Mouse (Mus musculus): ENCODE results near the gene Fam126a.

Gene Fam126a

DNA sequence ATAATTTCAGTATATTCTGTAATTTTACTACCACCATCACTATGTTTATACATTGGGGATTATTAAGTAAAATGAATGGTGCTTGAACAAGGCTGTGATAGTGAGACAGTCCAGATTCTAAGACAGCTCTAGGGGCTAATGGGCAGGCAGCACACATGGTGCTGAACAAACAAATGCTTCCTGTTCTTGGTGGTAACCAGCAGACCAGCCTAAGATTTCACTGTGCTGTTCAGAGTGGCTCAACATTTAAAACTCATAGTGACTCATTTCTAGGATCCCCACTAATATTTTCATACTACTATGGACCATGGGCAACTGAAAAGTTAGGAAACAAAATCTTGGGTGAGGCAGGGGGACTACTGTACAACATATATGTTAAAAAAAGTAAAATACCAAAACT lies 10.1 kb upstream of the Fam126a start:
- DNase-seq (ENCODE audit: low spot score in 2 of 2): no peak

- DNase-seq (ENCODE audit: low spot score in 2 of 2): no peak
Observed at GRCm38 (mm10) chr5:24039423-24039822, 8.9 kb upstream of the Fam126a start.

GRCm38 (mm10) chr5:24038819-24039218 lies 8.3 kb upstream of the Fam126a start:
- DNase-seq (ENCODE audit: low spot score in 2 of 2): no peak

DNA sequence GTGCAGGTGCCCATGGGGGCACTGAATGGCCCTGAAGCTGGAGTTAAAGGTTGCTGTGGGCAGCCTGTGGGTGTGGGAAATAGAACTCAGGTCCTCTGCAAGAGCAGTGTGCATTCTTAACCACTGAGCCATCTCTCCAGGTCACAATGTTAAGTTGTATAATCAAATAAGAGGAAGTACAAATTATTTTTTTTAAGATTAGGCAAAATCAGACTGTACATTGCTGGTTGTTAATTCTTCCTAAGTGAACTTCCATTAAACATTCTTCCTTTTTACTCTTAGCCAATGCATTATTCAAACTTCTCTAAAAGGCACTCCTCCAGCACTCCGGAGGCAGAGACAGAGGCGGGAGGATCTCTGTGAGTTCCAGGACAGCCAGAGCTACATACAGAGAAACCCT lies 7.7 kb upstream of the Fam126a start:
- no peak for DNase-seq (ENCODE audit: low spot score in 2 of 2)

- no peak for DNase-seq (ENCODE audit: low spot score in 2 of 2)
Observed at GRCm38 (mm10) chr5:24036731-24037130, 6.2 kb upstream of the Fam126a start.

- DNase-seq (ENCODE audit: low spot score in 2 of 2): no peak
Observed at GRCm38 (mm10) chr5:24034970-24035369, 4.5 kb upstream of the Fam126a start.

DNA sequence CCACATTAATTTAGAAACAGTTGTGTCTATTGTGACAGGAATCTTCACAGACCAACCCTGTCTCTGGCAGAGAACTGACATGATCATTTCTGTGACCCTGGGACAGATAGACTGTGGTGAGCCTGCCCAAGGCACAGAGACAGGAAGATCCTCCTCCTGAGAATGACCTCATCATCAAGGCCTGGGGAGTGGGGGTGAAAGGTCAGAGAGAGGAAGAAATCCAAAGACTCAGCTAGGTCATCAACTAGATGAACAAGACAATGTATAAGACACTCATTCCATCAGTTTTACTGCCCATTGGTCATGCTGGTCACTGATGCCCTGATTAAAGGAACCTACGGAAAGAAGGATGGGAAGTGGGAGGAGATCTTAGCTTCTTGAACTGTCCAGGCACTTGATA lies 3.6 kb upstream of the Fam126a start:
- DNase-seq (ENCODE audit: low spot score in 2 of 2): no peak

- peak in 1 of 2 experiments; percentile 36 for DNase-seq (ENCODE audit: low spot score in 2 of 2)
Observed at GRCm38 (mm10) chr5:24029946-24030578, 428 bp downstream of the Fam126a start.

GRCm38 (mm10) chr5:24029331-24029771 lies 1.1 kb downstream of the Fam126a start:
- peak in 1 of 2 experiments; percentile 33 for DNase-seq (ENCODE audit: low spot score in 2 of 2)

DNA sequence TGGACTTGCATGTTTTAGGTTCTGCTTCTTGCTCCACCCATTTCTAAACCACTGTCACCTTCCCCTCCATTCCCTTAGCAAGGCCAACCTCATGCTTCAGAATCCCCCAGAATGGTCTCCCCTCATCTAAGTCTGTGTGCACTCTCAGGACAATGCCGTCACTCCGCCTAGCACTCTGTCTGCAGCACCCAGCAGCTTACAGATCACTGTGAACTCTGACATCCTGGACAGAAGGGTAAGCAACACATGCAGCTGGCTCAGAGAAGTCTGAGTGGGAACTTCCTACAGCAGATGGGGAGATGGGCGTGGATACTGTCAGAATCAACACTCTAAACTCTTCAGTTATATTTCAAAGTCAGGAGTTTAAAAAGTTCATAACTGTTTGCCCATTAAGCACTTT lies 5.5 kb downstream of the Fam126a start:
- DNase-seq (ENCODE audit: low spot score in 2 of 2): no peak

DNA sequence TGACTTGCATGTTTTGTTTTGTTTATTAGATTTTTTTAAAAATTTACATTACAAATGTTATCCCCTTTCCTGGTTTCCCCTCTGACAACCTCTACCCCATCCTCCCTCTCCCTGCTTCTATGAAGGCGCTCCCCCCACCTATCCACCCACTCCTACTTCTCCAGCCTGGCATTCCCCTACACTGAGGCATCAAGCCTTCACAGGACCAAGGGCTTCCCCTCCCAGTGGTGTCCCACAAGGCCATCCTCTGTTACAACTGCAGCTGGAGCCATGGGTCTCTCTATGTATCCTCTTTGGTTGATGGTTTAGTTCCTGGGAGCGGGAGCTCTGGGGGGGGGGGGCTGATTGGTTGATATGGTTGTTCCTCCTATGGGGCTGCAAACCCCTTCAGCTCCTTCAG lies 7.3 kb downstream of the Fam126a start:
- DNase-seq (ENCODE audit: low spot score in 2 of 2): no peak

GRCm38 (mm10) chr5:24021683-24022082 lies 8.8 kb downstream of the Fam126a start:
- no peak for DNase-seq (ENCODE audit: low spot score in 2 of 2)

GRCm38 (mm10) chr5:24020380-24020779 lies 10.1 kb downstream of the Fam126a start:
- no peak for DNase-seq (ENCODE audit: low spot score in 2 of 2)

DNA sequence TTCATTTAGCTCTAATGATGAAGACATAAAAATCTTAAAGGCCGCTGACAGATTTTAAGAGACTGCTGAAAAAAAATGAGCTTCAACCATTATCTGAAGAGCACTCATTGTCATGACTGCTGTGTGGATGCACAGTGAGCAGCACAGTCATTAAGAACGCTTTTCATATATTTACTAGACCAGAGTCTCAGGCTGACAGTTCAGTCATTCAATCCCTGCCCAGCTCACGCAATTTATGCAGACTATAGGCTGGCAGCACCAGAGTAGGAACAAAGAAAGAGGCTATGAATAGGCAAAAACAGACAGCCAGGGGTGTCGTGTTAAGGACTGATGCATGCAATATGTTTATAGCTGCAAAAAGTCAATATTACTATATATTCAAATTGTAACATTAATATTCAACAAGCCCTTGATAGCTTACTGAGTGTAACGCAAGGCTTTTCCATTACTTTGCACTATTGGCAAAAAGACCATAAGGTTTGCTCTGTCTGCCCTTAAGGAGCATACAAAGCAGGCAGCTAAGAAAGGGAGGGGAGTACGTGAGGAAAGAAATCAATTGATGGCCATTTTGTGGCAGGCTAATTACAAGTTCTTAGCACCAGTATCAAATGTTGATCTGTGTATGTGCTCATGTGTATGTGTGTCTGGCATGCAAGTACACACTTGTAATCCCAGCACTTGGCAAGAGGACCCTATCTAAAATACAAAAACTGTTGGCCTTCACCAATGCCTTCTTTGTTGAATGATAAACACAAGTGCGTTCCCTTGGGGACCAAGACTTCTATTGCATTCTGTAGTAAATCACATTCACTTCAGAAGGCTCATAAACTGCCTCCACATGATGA lies 10.9 kb downstream of the Fam126a start:
- no peak for DNase-seq (ENCODE audit: low spot score in 2 of 2)

DNA sequence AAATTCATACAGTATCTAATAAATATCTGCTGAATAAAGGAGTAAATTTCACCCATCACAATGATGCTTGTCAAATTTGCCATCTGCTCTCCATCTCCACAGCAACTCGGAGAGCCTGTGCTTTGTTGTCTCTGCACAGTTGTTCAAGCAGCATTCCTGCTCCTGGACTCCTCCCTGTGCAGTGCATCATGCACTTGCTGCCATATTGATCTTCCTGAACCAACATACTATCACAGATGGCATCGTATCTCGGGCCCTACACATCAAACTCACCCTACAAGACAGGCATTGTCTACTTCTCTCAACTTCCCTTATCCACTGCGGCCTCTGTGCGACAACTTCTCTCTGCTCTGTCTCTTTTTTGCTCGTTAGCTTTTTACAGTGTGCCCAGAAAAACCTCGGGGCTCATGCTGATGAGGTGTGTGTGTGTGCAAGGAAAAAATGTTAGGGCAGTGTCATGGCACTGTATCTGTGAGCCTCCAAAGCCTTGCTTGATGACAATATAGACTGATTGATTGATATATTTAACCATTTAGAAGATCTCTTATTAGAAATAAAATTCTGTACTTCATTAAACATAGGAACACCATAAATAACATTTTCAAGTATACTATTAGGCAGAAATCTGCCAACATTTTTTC lies 11.7 kb downstream of the Fam126a start:
- no peak for DNase-seq (ENCODE audit: low spot score in 2 of 2)

DNA sequence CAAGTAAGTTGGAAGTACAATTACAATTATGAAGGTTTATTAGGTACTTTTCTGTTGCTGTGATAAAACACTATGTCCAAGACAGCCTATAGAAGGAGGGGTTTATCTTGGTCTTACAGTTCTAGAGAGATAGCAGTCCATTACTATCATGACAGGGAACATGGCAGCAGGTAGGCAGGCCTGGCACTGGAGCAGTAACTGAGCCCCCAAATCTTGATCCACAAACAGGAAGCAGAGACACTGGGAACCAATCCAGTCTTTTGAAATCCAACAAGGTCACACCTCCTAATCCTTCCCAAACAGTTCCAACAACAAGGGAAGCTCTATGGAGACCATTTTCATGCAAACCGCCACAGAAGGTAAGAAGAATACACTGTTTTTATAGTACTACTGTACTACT lies 13.6 kb downstream of the Fam126a start:
- no peak for DNase-seq (ENCODE audit: low spot score in 2 of 2)

DNA sequence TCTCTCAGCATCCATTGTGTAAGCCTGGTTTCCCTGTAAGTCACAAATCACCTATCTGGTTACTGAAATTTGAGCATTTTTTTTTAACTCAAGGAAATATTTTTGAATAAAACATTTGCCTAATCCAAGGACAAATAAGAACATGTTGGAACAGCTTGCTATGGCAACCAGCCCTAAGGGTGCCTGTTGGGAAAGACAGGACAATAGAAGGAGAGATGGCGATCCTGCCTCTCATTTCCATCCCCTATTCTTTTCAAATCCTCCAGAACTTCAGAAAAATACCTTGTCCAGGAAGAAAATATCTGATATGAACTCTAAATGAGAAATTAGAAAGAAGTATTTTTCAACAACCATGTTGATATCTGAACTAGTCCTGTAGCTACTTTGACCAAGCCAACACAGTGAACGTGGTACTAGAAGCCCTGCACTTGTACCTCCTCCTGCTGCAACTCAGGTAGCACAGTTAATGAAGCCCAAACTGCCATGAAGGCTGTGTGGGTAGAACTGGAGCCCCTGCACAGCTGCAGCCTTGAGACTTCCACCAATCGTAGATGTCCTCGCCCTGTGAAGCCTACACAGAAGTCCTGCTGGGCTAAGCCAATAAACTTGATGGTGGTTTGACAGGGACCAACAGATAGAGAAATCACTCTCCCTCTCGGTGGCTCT lies 17.0 kb downstream of the Fam126a start:
- no peak for DNase-seq (ENCODE audit: low spot score in 2 of 2)

- no peak for DNase-seq (ENCODE audit: low spot score in 2 of 2)
Observed at GRCm38 (mm10) chr5:23999083-23999671, 31.3 kb downstream of the Fam126a start.

DNA sequence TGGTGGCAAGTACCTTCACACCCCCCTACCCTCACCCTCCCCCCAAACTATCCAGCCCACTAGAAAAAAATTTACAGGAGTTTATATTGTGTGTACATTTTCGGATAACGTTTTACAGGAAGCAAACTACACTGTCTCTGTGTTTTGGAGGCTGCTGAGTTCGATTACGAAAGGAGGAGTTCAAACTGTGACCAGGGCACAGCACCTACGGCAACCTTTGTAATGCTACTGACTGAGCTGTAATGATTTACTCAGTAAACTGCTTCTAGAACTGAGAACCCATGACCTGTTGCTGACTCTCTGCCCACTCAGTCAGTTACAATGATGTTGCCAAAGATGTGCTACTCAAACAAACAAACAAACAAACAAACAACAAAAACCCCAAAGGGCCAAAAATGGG lies 34.5 kb downstream of the Fam126a start:
- no peak for DNase-seq (ENCODE audit: low spot score in 2 of 2)

GRCm38 (mm10) chr5:23994929-23995328 lies 35.6 kb downstream of the Fam126a start:
- no peak for DNase-seq (ENCODE audit: low spot score in 2 of 2)

GRCm38 (mm10) chr5:23994231-23994630 lies 36.3 kb downstream of the Fam126a start:
- no peak for DNase-seq (ENCODE audit: low spot score in 2 of 2)

GRCm38 (mm10) chr5:23993553-23993894 lies 37.0 kb downstream of the Fam126a start:
- DNase-seq (ENCODE audit: low spot score in 2 of 2): no peak
